Mouse (Mus musculus): ENCODE measurements at regions not wholly inside any gene's neighbourhood (a gene's known extent, or its start where the extent isn't known, plus 50 kb on each side); places are given as distances from the start of the nearest gene placed in this dataset.

- no peaks in the 10 kb centered on the region for H3K27me3 ChIP-seq
- no peak overlapping the region for H3K4me3 ChIP-seq
- 88% methylated on average over 3 of the region's 3 CpGs for WGBS
- no peak overlapping the region for H3K27ac ChIP-seq (replicated peaks)
- ATAC-seq (ENCODE audit: low FRiP score, low read depth), result no peak
- no peaks in the 10 kb centered on the region for H3K36me3 ChIP-seq
- H3K9ac ChIP-seq (replicated peaks), result no peak overlapping the region
- no peaks in the 10 kb centered on the region for H3K9me3 ChIP-seq
- peaks cover 15% of the 10 kb centered on the region for H3K4me1 ChIP-seq
- no peak overlapping the region for H3K4me2 ChIP-seq (replicated peaks)
Measured at GRCm38 (mm10) chr10:17475976-17476375, 247.0 kb upstream of the Cited2 start.

GRCm38 (mm10) chr10:17476720-17477119 lies 246.3 kb upstream of the Cited2 start:
- no peak overlapping the region for H3K4me2 ChIP-seq (replicated peaks)
- no peaks in the 10 kb centered on the region for H3K27me3 ChIP-seq
- 95% methylated on average over 6 of the region's 6 CpGs for WGBS
- no peak overlapping the region for H3K4me3 ChIP-seq
- H3K9me3 ChIP-seq, result no peaks in the 10 kb centered on the region
- no peak overlapping the region for H3K27ac ChIP-seq (replicated peaks)
- no peak overlapping the region for H3K9ac ChIP-seq (replicated peaks)
- no peak for ATAC-seq (ENCODE audit: low FRiP score, low read depth)
- H3K36me3 ChIP-seq, result no peaks in the 10 kb centered on the region
- H3K4me1 ChIP-seq, result peaks cover 15% of the 10 kb centered on the region

GRCm38 (mm10) chr10:17478761-17479632 lies 244.0 kb upstream of the Cited2 start:
- Histone ChIP-seq H3K4me2 (replicated peaks) (peak overlapping the region; percentile 41), H3K27me3 (no peaks in the 10 kb centered on the region), H3K9ac (replicated peaks) (0 out of 2 replicates have a peak overlapping the region, but pooled peaks have one; percentile 28), H3K4me3 (no peak overlapping the region), H3K36me3 (no peaks in the 10 kb centered on the region), H3K27ac (replicated peaks) (peak overlapping the region; percentile 78), H3K4me1 (peaks cover 15% of the 10 kb centered on the region), H3K9me3 (no peaks in the 10 kb centered on the region)
- ATAC-seq (ENCODE audit: low FRiP score, low read depth), result peak; percentile 96
- WGBS, result 17% methylated on average over 8 of the region's 8 CpGs

DNA sequence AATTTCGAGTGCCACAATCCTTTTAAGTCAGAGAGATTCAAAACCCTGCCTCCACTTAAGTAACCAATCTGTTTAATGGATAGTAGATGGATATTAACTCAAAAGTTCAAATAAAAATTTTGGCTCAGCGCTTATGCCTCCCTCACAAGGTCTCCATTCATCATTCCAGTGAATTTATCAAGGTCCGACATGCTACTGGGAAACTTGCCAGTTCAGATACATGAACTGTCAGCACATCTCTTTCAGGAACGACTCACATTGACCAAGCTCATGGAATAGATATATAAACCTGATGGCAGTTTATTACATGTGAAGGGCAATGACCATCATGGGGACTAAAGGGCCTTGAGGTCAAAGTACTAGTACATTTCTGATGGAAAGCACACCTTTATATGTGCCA lies 240.3 kb upstream of the Cited2 start:
- Histone ChIP-seq H3K4me1 (peaks cover 19% of the 10 kb centered on the region), H3K27ac (replicated peaks) (no peak overlapping the region), H3K36me3 (no peaks in the 10 kb centered on the region), H3K27me3 (no peaks in the 10 kb centered on the region), H3K9ac (replicated peaks) (no peak overlapping the region), H3K4me2 (replicated peaks) (no peak overlapping the region), H3K9me3 (no peaks in the 10 kb centered on the region), H3K4me3 (no peak overlapping the region)
- 87% methylated on average over 4 of the region's 4 CpGs for WGBS
- no peak for ATAC-seq (ENCODE audit: low FRiP score, low read depth)

- no peak overlapping the region for H3K4me2 ChIP-seq (replicated peaks)
- no peaks in the 10 kb centered on the region for H3K27me3 ChIP-seq
- H3K4me3 ChIP-seq, result no peak overlapping the region
- no peak overlapping the region for H3K27ac ChIP-seq (replicated peaks)
- H3K9ac ChIP-seq (replicated peaks), result no peak overlapping the region
- no peaks in the 10 kb centered on the region for H3K36me3 ChIP-seq
- no peaks in the 10 kb centered on the region for H3K9me3 ChIP-seq
- H3K4me1 ChIP-seq, result peaks cover 4% of the 10 kb centered on the region; the same call in 1 of the 2 replicates
- no peak for ATAC-seq (ENCODE audit: low FRiP score, low read depth)
- WGBS, result 85% methylated on average over 5 of the region's 5 CpGs
Measured at GRCm38 (mm10) chr10:17485049-17485449, 238.0 kb upstream of the Cited2 start.

DNA sequence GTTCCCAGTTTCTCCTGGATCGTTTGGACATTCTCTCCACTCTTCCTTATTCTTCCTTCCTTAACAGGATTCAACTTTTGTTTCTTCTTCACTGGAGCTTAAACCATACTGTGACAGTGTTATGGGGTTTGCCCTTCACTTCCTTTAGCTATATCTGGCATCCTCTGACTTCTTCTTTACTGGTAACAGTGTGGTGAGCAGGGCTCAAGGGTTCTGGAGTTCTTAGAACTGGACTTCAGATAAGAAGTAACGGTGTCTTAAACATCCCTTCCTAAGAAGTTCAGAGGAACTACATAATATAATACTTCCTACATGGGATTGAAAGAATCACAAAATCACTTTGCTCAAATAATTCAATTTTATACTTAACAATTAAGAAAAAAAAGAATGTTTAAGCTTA lies 237.5 kb upstream of the Cited2 start:
- WGBS, result 91% methylated on average over 2 of the region's 2 CpGs
- no peak overlapping the region for H3K4me2 ChIP-seq (replicated peaks)
- H3K9me3 ChIP-seq, result no peaks in the 10 kb centered on the region
- no peaks in the 10 kb centered on the region for H3K27me3 ChIP-seq
- peaks cover 4% of the 10 kb centered on the region; the same call in 1 of the 2 replicates for H3K4me1 ChIP-seq
- ATAC-seq (ENCODE audit: low FRiP score, low read depth), result no peak
- no peak overlapping the region for H3K9ac ChIP-seq (replicated peaks)
- no peak overlapping the region for H3K27ac ChIP-seq (replicated peaks)
- H3K4me3 ChIP-seq, result no peak overlapping the region
- H3K36me3 ChIP-seq, result no peaks in the 10 kb centered on the region

DNA sequence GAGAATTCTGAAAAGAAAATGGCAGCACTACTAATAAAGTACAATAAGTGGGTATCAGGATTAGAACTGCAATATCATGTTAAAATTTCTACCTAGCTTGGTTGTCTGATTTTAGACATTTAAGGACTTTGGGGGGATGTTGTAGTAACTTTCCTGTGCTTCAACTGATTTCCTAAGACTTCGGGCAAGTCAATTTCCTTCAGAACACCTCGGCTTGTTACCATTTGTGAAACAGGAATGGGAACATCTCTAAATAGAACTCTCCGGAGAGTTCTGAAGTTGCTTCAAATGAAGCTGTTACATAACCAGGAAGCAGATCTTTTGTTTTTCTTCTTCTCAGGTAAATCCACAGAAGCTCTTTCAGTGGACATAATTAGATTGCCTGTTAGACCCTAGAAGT lies 237.0 kb upstream of the Cited2 start:
- no peaks in the 10 kb centered on the region for H3K9me3 ChIP-seq
- H3K4me1 ChIP-seq, result peaks cover 4% of the 10 kb centered on the region; the same call in 1 of the 2 replicates
- H3K4me2 ChIP-seq (replicated peaks), result no peak overlapping the region
- no peak overlapping the region for H3K9ac ChIP-seq (replicated peaks)
- no peaks in the 10 kb centered on the region for H3K36me3 ChIP-seq
- ATAC-seq (ENCODE audit: low FRiP score, low read depth), result no peak
- no peaks in the 10 kb centered on the region for H3K27me3 ChIP-seq
- no peak overlapping the region for H3K27ac ChIP-seq (replicated peaks)
- 92% methylated on average over 3 of the region's 3 CpGs for WGBS
- H3K4me3 ChIP-seq, result no peak overlapping the region

GRCm38 (mm10) chr10:17487460-17487859 lies 235.6 kb upstream of the Cited2 start:
- Histone ChIP-seq H3K4me1 (peaks cover 4% of the 10 kb centered on the region; the same call in 1 of the 2 replicates), H3K9ac (replicated peaks) (no peak overlapping the region), H3K4me2 (replicated peaks) (no peak overlapping the region), H3K9me3 (no peaks in the 10 kb centered on the region), H3K4me3 (no peak overlapping the region), H3K36me3 (no peaks in the 10 kb centered on the region), H3K27ac (replicated peaks) (no peak overlapping the region), H3K27me3 (no peaks in the 10 kb centered on the region)
- ATAC-seq (ENCODE audit: low FRiP score, low read depth), result peak; percentile 73; the same call in 1 of the 2 replicates
- 58% methylated on average over 5 of the region's 5 CpGs for WGBS

- ATAC-seq (ENCODE audit: low FRiP score, low read depth), result no peak
- Histone ChIP-seq H3K4me2 (replicated peaks) (no peak overlapping the region), H3K27me3 (no peaks in the 10 kb centered on the region), H3K4me3 (no peak overlapping the region), H3K36me3 (no peaks in the 10 kb centered on the region), H3K9me3 (no peaks in the 10 kb centered on the region), H3K4me1 (peaks cover 4% of the 10 kb centered on the region; the same call in 1 of the 2 replicates), H3K27ac (replicated peaks) (no peak overlapping the region), H3K9ac (replicated peaks) (no peak overlapping the region)
- 92% methylated on average over 5 of the region's 5 CpGs for WGBS
Measured at GRCm38 (mm10) chr10:17491611-17492305, 231.3 kb upstream of the Cited2 start.

- no peaks in the 10 kb centered on the region for H3K27me3 ChIP-seq
- WGBS, result 87% methylated on average over 6 of the region's 6 CpGs
- H3K4me1 ChIP-seq, result no peaks in the 10 kb centered on the region
Measured at GRCm38 (mm10) chr10:17493137-17493536, 229.9 kb upstream of the Cited2 start.

DNA sequence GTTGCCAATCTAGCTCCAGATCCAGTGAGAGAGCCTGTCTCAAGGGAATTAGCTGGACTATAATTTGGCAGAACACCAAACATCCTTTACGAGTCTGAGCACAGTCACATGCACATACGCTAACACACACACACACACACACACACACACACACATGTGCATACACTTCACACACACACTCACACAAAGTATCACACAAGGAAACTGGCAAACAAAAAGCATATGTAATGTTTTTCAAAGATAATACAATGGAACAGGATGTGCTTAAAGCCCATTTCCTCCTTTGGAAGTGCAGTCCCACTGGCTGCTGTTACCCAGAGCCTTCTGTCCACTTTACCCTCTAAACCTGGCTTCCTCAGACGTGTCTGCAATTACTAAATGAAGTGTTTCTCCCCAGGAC lies 226.2 kb upstream of the Cited2 start:
- peaks cover 4% of the 10 kb centered on the region for H3K9me3 ChIP-seq
- no peak overlapping the region for H3K4me2 ChIP-seq (replicated peaks)
- ATAC-seq (ENCODE audit: low FRiP score, low read depth), result no peak
- no peaks in the 10 kb centered on the region for H3K27me3 ChIP-seq
- H3K4me1 ChIP-seq, result no peaks in the 10 kb centered on the region
- no peak overlapping the region for H3K9ac ChIP-seq (replicated peaks)
- no peak overlapping the region for H3K4me3 ChIP-seq
- WGBS, result 83% methylated on average over 3 of the region's 3 CpGs
- H3K27ac ChIP-seq (replicated peaks), result no peak overlapping the region
- H3K36me3 ChIP-seq, result no peaks in the 10 kb centered on the region

More at GRCm38 (mm10) chr10:17493137-17493536, 229.9 kb upstream of the Cited2 start:
- Histone ChIP-seq H3K36me3 (no peaks in the 10 kb centered on the region), H3K9me3 (no peaks in the 10 kb centered on the region), H3K27ac (replicated peaks) (no peak overlapping the region), H3K4me3 (no peak overlapping the region), H3K4me2 (replicated peaks) (no peak overlapping the region), H3K9ac (replicated peaks) (no peak overlapping the region)
- ATAC-seq (ENCODE audit: low FRiP score, low read depth), result no peak

DNA sequence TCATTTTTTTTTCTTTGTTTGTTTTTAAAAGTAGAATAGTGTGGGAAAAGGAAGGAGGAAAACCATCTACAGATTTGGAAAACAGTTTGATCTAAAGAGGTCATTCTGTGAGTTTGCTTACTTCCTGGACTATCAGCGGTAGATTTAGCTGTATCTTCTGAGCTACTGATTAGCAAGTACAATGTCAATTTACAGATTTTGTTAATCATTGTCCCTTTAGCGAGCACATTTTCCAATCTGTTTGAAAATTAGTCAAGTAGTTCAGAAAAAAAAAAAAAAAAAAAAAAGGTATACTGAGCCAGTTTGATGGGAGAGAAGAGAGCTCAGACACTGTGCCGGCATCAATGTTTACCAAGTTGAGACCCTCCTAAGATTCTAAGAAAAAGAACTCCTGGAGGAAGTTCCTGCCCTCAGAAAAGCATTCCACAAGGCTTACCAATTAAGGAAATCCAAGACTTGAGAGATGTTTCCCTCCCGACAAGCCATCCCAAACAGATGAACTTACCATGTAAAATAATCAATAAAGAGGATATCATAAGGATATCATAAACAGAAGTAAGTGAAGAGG lies 212.3 kb upstream of the Cited2 start:
- Histone ChIP-seq H3K4me2 (replicated peaks) (no peak overlapping the region), H3K27me3 (no peaks in the 10 kb centered on the region), H3K9ac (replicated peaks) (no peak overlapping the region), H3K4me1 (no peaks in the 10 kb centered on the region), H3K4me3 (no peak overlapping the region), H3K36me3 (no peaks in the 10 kb centered on the region), H3K27ac (replicated peaks) (no peak overlapping the region), H3K9me3 (peaks cover 5% of the 10 kb centered on the region)
- 82% methylated on average over 4 of the region's 4 CpGs for WGBS
- ATAC-seq (ENCODE audit: low FRiP score, low read depth), result no peak
